Mouse (Mus musculus) intestine, embryonic 15.5 days (tissue): ENCODE results near the gene Trim2. TPM values are rescaled to one million over a fixed set of nuclear protein-coding genes. Genes with fewer than 3 reads are reported as not detected.

ENCODE experiments used
- ATAC-seq: fragments of 200-750 bp; cut with Nextera tagmentation; 2 replicates; pipeline ENCODE4 v1.8.0; 2017; ENCODE audit warnings: moderate TSS enrichment, moderate library complexity
- H3K27ac ChIP-seq: fragments of 300-500 bp; sonication (generic); 2 replicates; pipeline ENCODE4 v1.5.1; 2015; ENCODE audit warnings: mild to moderate bottlenecking, inconsistent platforms
- H3K27me3 ChIP-seq: fragments of 300-500 bp; sonication (generic); replicated peaks from 2 replicates; pipeline ENCODE4 v1.6.1; 2015; ENCODE audit warnings: inconsistent platforms
- H3K36me3 ChIP-seq: fragments of 300-500 bp; sonication (generic); 2 replicates; pipeline ENCODE4 v1.6.1; 2015; ENCODE audit warnings: inconsistent platforms
- H3K4me1 ChIP-seq: fragments of 300-500 bp; sonication (generic); replicated peaks from 2 replicates; pipeline ENCODE4 v1.6.1; 2015; ENCODE audit warnings: inconsistent platforms
- H3K4me2 ChIP-seq: fragments of 300-500 bp; sonication (generic); replicated peaks from 2 replicates; pipeline ENCODE4 v1.6.1; 2015; ENCODE audit warnings: mild to moderate bottlenecking, inconsistent platforms
- H3K4me3 ChIP-seq: fragments of 300-500 bp; sonication (generic); replicated peaks from 2 replicates; pipeline ENCODE4 v1.5.1; 2015; ENCODE audit warnings: inconsistent platforms
- H3K9ac ChIP-seq: fragments of 300-500 bp; sonication (generic); 2 replicates; pipeline ENCODE4 v1.6.1; 2015; ENCODE audit warnings: inconsistent platforms
- H3K9me3 ChIP-seq: fragments of 300-500 bp; sonication (generic); 2 replicates; pipeline ENCODE4 v1.6.1; 2016; ENCODE audit warnings: inconsistent platforms
- WGBS: fragments of 180-500 bp; shearing (Covaris S2); methylation state at CpG from one replicate; pipeline ENCODE4 v1.1.7; 2015; 5-methylcytosine and 5-hydroxymethylcytosine counted together
- polyA plus RNA-seq: library from polyadenylated mRNA; unstranded; fragments of >200 nt; fragmentation: Nextera tagmentation; extraction: Ambion mirVana; gene quantifications from 2 replicates; pipeline ENCODE4 v1.2.1, GENCODE M21; 2015

The Trim2 gene
- polyA plus RNA-seq, 1 experiment from 2014 or later, result 57.2 TPM

GRCm38 (mm10) chr3:84189629-84190173, 117.0 kb downstream of the Trim2 start:
- peak; percentile 67 for ATAC-seq
- no peaks in the 10 kb centered on the region for H3K9me3 ChIP-seq
- WGBS, result 36% methylated on average over 10 of the region's 10 CpGs
- no peaks in the 10 kb centered on the region for H3K27me3 ChIP-seq
- no peak overlapping the region for H3K9ac ChIP-seq
- H3K4me1 ChIP-seq, result peaks cover 18% of the 10 kb centered on the region
- H3K4me2 ChIP-seq, result peak overlapping the region; percentile 60
- H3K27ac ChIP-seq, result 0 out of 2 replicates have a peak overlapping the region, but pooled peaks have one; percentile 23
- peak overlapping the region; percentile 32; the same call in 1 of the 2 replicates for H3K4me3 ChIP-seq
- H3K36me3 ChIP-seq, result no peaks in the 10 kb centered on the region

- H3K36me3 ChIP-seq, result no peaks in the 10 kb centered on the region
- no peak overlapping the region for H3K4me3 ChIP-seq
- no peak overlapping the region for H3K4me2 ChIP-seq
- ATAC-seq, result no peak
- H3K27me3 ChIP-seq, result no peaks in the 10 kb centered on the region
- no peaks in the 10 kb centered on the region for H3K4me1 ChIP-seq
- no peak overlapping the region for H3K27ac ChIP-seq
- 65% methylated on average over 4 of the region's 4 CpGs for WGBS
- H3K9me3 ChIP-seq, result no peaks in the 10 kb centered on the region
- H3K9ac ChIP-seq, result no peak overlapping the region
Observed at GRCm38 (mm10) chr3:84181717-84182116, 125.0 kb downstream of the Trim2 start.

- H3K9me3 ChIP-seq, result no peaks in the 10 kb centered on the region
- no peaks in the 10 kb centered on the region for H3K27me3 ChIP-seq
- no peak overlapping the region for H3K9ac ChIP-seq
- WGBS, result 51% methylated on average over 8 of the region's 8 CpGs
- ATAC-seq, result no peak
- H3K27ac ChIP-seq, result no peak overlapping the region
- H3K4me3 ChIP-seq, result no peak overlapping the region
- H3K4me2 ChIP-seq, result no peak overlapping the region
- no peaks in the 10 kb centered on the region for H3K36me3 ChIP-seq
- no peaks in the 10 kb centered on the region for H3K4me1 ChIP-seq
Observed at GRCm38 (mm10) chr3:84181102-84181501, 125.6 kb downstream of the Trim2 start.

GRCm38 (mm10) chr3:84180304-84180703, 126.4 kb downstream of the Trim2 start:
- ATAC-seq, result no peak
- H3K36me3 ChIP-seq, result no peaks in the 10 kb centered on the region
- WGBS, result 90% methylated on average over 2 of the region's 2 CpGs
- no peaks in the 10 kb centered on the region for H3K27me3 ChIP-seq
- no peak overlapping the region for H3K9ac ChIP-seq
- H3K4me3 ChIP-seq, result no peak overlapping the region
- no peaks in the 10 kb centered on the region for H3K4me1 ChIP-seq
- H3K4me2 ChIP-seq, result no peak overlapping the region
- no peak overlapping the region for H3K27ac ChIP-seq
- no peaks in the 10 kb centered on the region for H3K9me3 ChIP-seq

GRCm38 (mm10) chr3:84177834-84178233, 128.8 kb downstream of the Trim2 start:
- ATAC-seq, result peak; percentile 59; the same call in 1 of the 2 replicates
- WGBS, result 64% methylated on average over 2 of the region's 2 CpGs

GRCm38 (mm10) chr3:84175337-84176315, 131.1 kb downstream of the Trim2 start:
- Histone ChIP-seq H3K27ac (no peak overlapping the region), H3K4me3 (no peak overlapping the region), H3K36me3 (no peaks in the 10 kb centered on the region), H3K9ac (no peak overlapping the region), H3K9me3 (no peaks in the 10 kb centered on the region), H3K4me1 (no peaks in the 10 kb centered on the region), H3K4me2 (no peak overlapping the region), H3K27me3 (no peaks in the 10 kb centered on the region)
- ATAC-seq, result peak; percentile 69
- 56% methylated on average over 7 of the region's 7 CpGs for WGBS

More at GRCm38 (mm10) chr3:84177834-84178233, 128.8 kb downstream of the Trim2 start:
- no peaks in the 10 kb centered on the region for H3K4me1 ChIP-seq
- no peaks in the 10 kb centered on the region for H3K27me3 ChIP-seq
- H3K4me2 ChIP-seq, result no peak overlapping the region
- no peak overlapping the region for H3K9ac ChIP-seq
- no peak overlapping the region for H3K27ac ChIP-seq
- H3K4me3 ChIP-seq, result no peak overlapping the region
- no peaks in the 10 kb centered on the region for H3K36me3 ChIP-seq
- H3K9me3 ChIP-seq, result no peaks in the 10 kb centered on the region

- no peak within 1 kb of the TSS for H3K4me2 ChIP-seq
- WGBS, result 86% methylated on average over 11 of the region's 11 CpGs
- no peak within 1 kb of the TSS for H3K4me3 ChIP-seq
- H3K4me1 ChIP-seq, result no peaks in the 10 kb centered on the region
- no peaks in the 10 kb centered on the region for H3K9me3 ChIP-seq
- no peak within 1 kb of the TSS for H3K9ac ChIP-seq
- no peaks in the 10 kb centered on the region for H3K36me3 ChIP-seq
- H3K27me3 ChIP-seq, result no peaks in the 10 kb centered on the region
- H3K27ac ChIP-seq, result no peak within 1 kb of the TSS
- ATAC-seq, result no peak
Observed at GRCm38 (mm10) chr3:84173581-84174154, 133.0 kb downstream of the Trim2 start, which contains the start of gene Gm6525. Gene Gm6525 (plus strand): TSS chr3:84174104.

GRCm38 (mm10) chr3:84172406-84172805, 134.3 kb downstream of the Trim2 start:
- H3K4me3 ChIP-seq, result no peak overlapping the region
- no peaks in the 10 kb centered on the region for H3K9me3 ChIP-seq
- H3K9ac ChIP-seq, result no peak overlapping the region
- no peak overlapping the region for H3K27ac ChIP-seq
- no peak overlapping the region for H3K4me2 ChIP-seq
- 42% methylated on average over 11 of the region's 11 CpGs for WGBS
- H3K27me3 ChIP-seq, result no peaks in the 10 kb centered on the region
- no peaks in the 10 kb centered on the region for H3K4me1 ChIP-seq
- no peaks in the 10 kb centered on the region for H3K36me3 ChIP-seq
- no peak for ATAC-seq

- Histone ChIP-seq H3K9me3 (no peaks in the 10 kb centered on the region), H3K27ac (no peak overlapping the region), H3K4me3 (no peak overlapping the region), H3K9ac (no peak overlapping the region), H3K4me1 (no peaks in the 10 kb centered on the region), H3K4me2 (no peak overlapping the region), H3K36me3 (no peaks in the 10 kb centered on the region; the same call in 1 of the 2 replicates), H3K27me3 (no peaks in the 10 kb centered on the region)
- 75% methylated on average over 8 of the region's 8 CpGs for WGBS
- ATAC-seq, result no peak
Observed at GRCm38 (mm10) chr3:84169393-84170005, 137.2 kb downstream of the Trim2 start.

GRCm38 (mm10) chr3:84168943-84169342, 137.7 kb downstream of the Trim2 start:
- ATAC-seq, result no peak
- no peaks in the 10 kb centered on the region for H3K27me3 ChIP-seq
- no peak overlapping the region for H3K4me2 ChIP-seq
- no peak overlapping the region for H3K9ac ChIP-seq
- no peaks in the 10 kb centered on the region for H3K4me1 ChIP-seq
- no peak overlapping the region for H3K4me3 ChIP-seq
- no peaks in the 10 kb centered on the region; the same call in 1 of the 2 replicates for H3K36me3 ChIP-seq
- no peaks in the 10 kb centered on the region for H3K9me3 ChIP-seq
- no peak overlapping the region for H3K27ac ChIP-seq
- WGBS, result 93% methylated on average over 6 of the region's 6 CpGs

- Histone ChIP-seq H3K9ac (no peak overlapping the region), H3K9me3 (no peaks in the 10 kb centered on the region), H3K4me1 (no peaks in the 10 kb centered on the region), H3K27ac (no peak overlapping the region), H3K27me3 (no peaks in the 10 kb centered on the region), H3K4me2 (no peak overlapping the region), H3K36me3 (no peaks in the 10 kb centered on the region; the same call in 1 of the 2 replicates), H3K4me3 (no peak overlapping the region)
- no peak for ATAC-seq
- WGBS, result 89% methylated on average over 5 of the region's 5 CpGs
Observed at GRCm38 (mm10) chr3:84166073-84166472, 140.6 kb downstream of the Trim2 start.

- Histone ChIP-seq H3K36me3 (no peaks in the 10 kb centered on the region; the same call in 1 of the 2 replicates), H3K4me2 (no peak overlapping the region), H3K4me3 (no peak overlapping the region), H3K27ac (no peak overlapping the region), H3K4me1 (no peaks in the 10 kb centered on the region), H3K27me3 (no peaks in the 10 kb centered on the region), H3K9ac (no peak overlapping the region), H3K9me3 (no peaks in the 10 kb centered on the region)
- WGBS, result 94% methylated on average over 3 of the region's 3 CpGs
- no peak for ATAC-seq
Observed at GRCm38 (mm10) chr3:84165391-84165790, 141.3 kb downstream of the Trim2 start.
